In genomic region chr12:109071248-109071647, GRCm38 (mm10) we compare ENCODE assay signal across 14 mouse cellular contexts. TPM values are rescaled to one million over a fixed set of nuclear protein-coding genes. Genes with fewer than 3 reads are reported as not detected.
A peak's percentile ranks its signal among the peaks of the same experiment; 100 is the strongest.
DNase-seq lines count a peak whose midpoint lies in the region; ATAC-seq and TF ChIP-seq lines count a peak whose summit lies in the region.
"Had no signal": no experiment of that assay in that cellular context is flagged by ENCODE, and none has a peak within 500 bp of the region (broad histone marks: within the 10 kb centered on the region; RNA-seq: fewer than 3 reads in every experiment).

No protein-coding gene starts in this region.

- H3K27me3 ChIP-seq in kidney, adult 2 months (replicated peaks; ENCODE audit: control insufficient read depth, insufficient read depth, low read length) = no peaks in the 10 kb centered on the region
- peaks cover 6% of the 10 kb centered on the region; the same call in 1 of the 2 replicates for H3K27me3 ChIP-seq in kidney, embryonic 14.5 days (ENCODE audit: control insufficient read depth, insufficient read depth, low read length)
- no peaks in the 10 kb centered on the region for H3K27me3 ChIP-seq in forebrain, postnatal 0 days (ENCODE audit: insufficient read depth, low read length)

- no peak overlapping the region for H3K4me3 ChIP-seq in kidney, adult 2 months (ENCODE audit: insufficient read depth, low read depth, low read length)
- H3K4me3 ChIP-seq in kidney, embryonic 14.5 days (ENCODE audit: low read length) = no peak overlapping the region
- no peak overlapping the region for H3K4me3 ChIP-seq in forebrain, postnatal 0 days (ENCODE audit: low read depth, low read length)
- H3K4me3 ChIP-seq: gastrocnemius, adult 2 months; neural tube, embryonic 15.5 days had no signal

- H3K9ac ChIP-seq in kidney, embryonic 14.5 days (ENCODE audit: low read depth, low read length) = no peak overlapping the region
- no peak overlapping the region for H3K9ac ChIP-seq in forebrain, postnatal 0 days
- H3K9ac ChIP-seq: lung, embryonic 14.5 days; neural tube, embryonic 15.5 days had no signal

- H3K36me3 ChIP-seq in kidney, adult 2 months (ENCODE audit: control insufficient read depth, insufficient read depth, low read length) = no peaks in the 10 kb centered on the region
- no peaks in the 10 kb centered on the region for H3K36me3 ChIP-seq in kidney, embryonic 14.5 days (ENCODE audit: control insufficient read depth, insufficient read depth, low read length)
- no peaks in the 10 kb centered on the region for H3K36me3 ChIP-seq in forebrain, postnatal 0 days (ENCODE audit: insufficient read depth)
- H3K36me3 ChIP-seq: neural tube, embryonic 15.5 days had no signal

- peak; percentile 27 for DNase-seq in kidney, adult 2 months
- DNase-seq in MN1 (ENCODE audit: low spot score) = peak; percentile 27
- DNase-seq in cerebellum, postnatal 10 days = peak; percentile 78 to 87
- DNase-seq in kidney, postnatal 36 days = peak; percentile 19 to 55
- no peak for DNase-seq in forebrain, postnatal 0 days
- DNase-seq in heart, adult 8-10 months (ENCODE audit: low spot score) = no peak
- no peak for DNase-seq in layer of hippocampus, adult 18-20 months (ENCODE audit: low spot score in 2 of 2)
- DNase-seq: adrenal gland, postnatal 10 days; gastrocnemius, adult 2 months; lung, embryonic 14.5 days; thymus, postnatal 25 days had no signal

- H3K27ac ChIP-seq in kidney, adult 2 months (ENCODE audit: insufficient read depth, low read depth, low read length) = no peak overlapping the region
- no peak overlapping the region for H3K27ac ChIP-seq in kidney, embryonic 14.5 days (ENCODE audit: low read depth, low read length)
- H3K27ac ChIP-seq in forebrain, postnatal 0 days (ENCODE audit: low read depth, low read length) = no peak overlapping the region
- H3K27ac ChIP-seq: gastrocnemius, adult 2 months; neural tube, embryonic 15.5 days had no signal

- TF ChIP-seq POLR2A in kidney, adult 2 months (IDR thresholded peaks at IDR 0.05; ENCODE audit: low read depth, low read length) = no peak

- H3K4me1 ChIP-seq in kidney, adult 2 months (ENCODE audit: control insufficient read depth, insufficient read depth, low read length) = no peaks in the 10 kb centered on the region
- 0 out of 2 replicates have a peak, but pooled peaks cover 10% of the 10 kb centered on the region for H3K4me1 ChIP-seq in kidney, embryonic 14.5 days (ENCODE audit: control insufficient read depth, insufficient read depth, low read length)
- peaks cover 9% of the 10 kb centered on the region; the same call in 1 of the 2 replicates for H3K4me1 ChIP-seq in forebrain, postnatal 0 days (ENCODE audit: insufficient read depth)

- 56% methylated on average over 13 of the region's 13 CpGs for WGBS in kidney, adult 2 months
- WGBS in kidney, embryonic 14.5 days = 73% methylated on average over 13 of the region's 13 CpGs
- 84% methylated on average over 13 of the region's 13 CpGs for WGBS in forebrain, postnatal 0 days

- TF ChIP-seq CTCF in kidney, adult 2 months (conservative IDR thresholded peaks at IDR 0.05; ENCODE audit: insufficient read depth, insufficient read length, low read depth, low read length) = no peak; the same call in 1 of the 2 replicates
- no peak for TF ChIP-seq CTCF in forebrain, postnatal 0 days (IDR thresholded peaks at IDR 0.05; ENCODE audit: low read depth)

- no peaks in the 10 kb centered on the region for H3K9me3 ChIP-seq in kidney, embryonic 14.5 days (ENCODE audit: control insufficient read depth, low read length)
- H3K9me3 ChIP-seq in forebrain, postnatal 0 days (ENCODE audit: low read length) = no peaks in the 10 kb centered on the region
- H3K9me3 ChIP-seq: neural tube, embryonic 15.5 days had no signal

- no peak for ATAC-seq in kidney, embryonic 14.5 days (ENCODE audit: low FRiP score, low TSS enrichment)
- ATAC-seq in forebrain, postnatal 0 days = no peak
- ATAC-seq: midbrain, embryonic 16.5 days had no signal

- no peak overlapping the region for H3K4me2 ChIP-seq in kidney, embryonic 14.5 days (replicated peaks; ENCODE audit: low read depth, low read length)
- no peak overlapping the region for H3K4me2 ChIP-seq in forebrain, postnatal 0 days (ENCODE audit: low read depth)
- H3K4me2 ChIP-seq: lung, embryonic 14.5 days; neural tube, embryonic 15.5 days had no signal

RNA-seq across cellular contexts. Expression of gene Begain, which starts 3.2 kb away (rescaled TPM):
- 0.54 and 0.56 TPM in 2 replicates for polyA plus RNA-seq in kidney, adult 2 months (2012; rRNA removed)
- polyA plus RNA-seq in kidney, embryonic 14.5 days (2014; fragmentation: Nextera tagmentation; extraction: Ambion mirVana) = 5.7 and 6.2 TPM in 2 replicates
- total RNA-seq in forebrain, postnatal 0 days (2014; rRNA removed) = 50.2 and 61.2 TPM in 2 replicates
- 20.8 and 25.9 TPM in 2 replicates for polyA plus RNA-seq in forebrain, postnatal 0 days (2015; fragmentation: Nextera tagmentation; extraction: Ambion mirVana)
- total RNA-seq in heart, adult 8-10 months (2022) = under 1 TPM in 2 of 4 experiments, not detected in 2; 0.17 to 0.19 TPM
- 100 to 1,000 TPM; 133 to 144 TPM for total RNA-seq in layer of hippocampus, adult 18-20 months (2021)

Comparison
In these comparisons a context has a peak if more than half of its experiments do, and no peak if none do; other contexts are left out.
1. DNase-seq: peak in kidney, adult 2 months (single experiment), MN1 (single experiment), cerebellum, postnatal 10 days (2 of 2) and kidney, postnatal 36 days (2 of 2); none in forebrain, postnatal 0 days (single experiment), heart, adult 8-10 months (single experiment) and layer of hippocampus, adult 18-20 months (0 of 2).
2. RNA of gene Begain, which starts 3.2 kb away (total RNA-seq): 133 to 144 TPM in layer of hippocampus, adult 18-20 months and 50.2 to 61.2 TPM in forebrain, postnatal 0 days; 0.17 to 0.19 TPM in heart, adult 8-10 months; every median in the first group is over 10 times any median in the second.